Mouse (Mus musculus): ENCODE results near the gene Tcf7l1. TPM values are rescaled to one million over a fixed set of nuclear protein-coding genes. Genes with fewer than 3 reads are reported as not detected.

Tcf7l1 gene
- polyA plus RNA-seq, 1 experiment from 2014 or later, result 31.5 TPM

GRCm38 (mm10) chr6:72813456-72813855 lies 24.4 kb upstream of the Tcf7l1 start:
- Histone ChIP-seq H3K36me3 (ENCODE audit: insufficient read depth, low read length) (no peaks in the 10 kb centered on the region), H3K27ac (ENCODE audit: low read length) (no peak overlapping the region), H3K9me3 (ENCODE audit: low read length) (no peaks in the 10 kb centered on the region), H3K4me1 (ENCODE audit: insufficient read depth, low read length) (no peaks in the 10 kb centered on the region), H3K4me2 (replicated peaks; ENCODE audit: low read depth, low read length) (peak overlapping the region; percentile 25; the same call in 1 of the 2 replicates), H3K27me3 (ENCODE audit: insufficient read depth, low read length) (no peaks in the 10 kb centered on the region), H3K4me3 (ENCODE audit: low read length) (no peak overlapping the region), H3K9ac (replicated peaks; ENCODE audit: low read length) (no peak overlapping the region)
- 43% methylated on average over 9 of the region's 9 CpGs for WGBS
- ATAC-seq (ENCODE audit: low FRiP score, low TSS enrichment), result no peak

GRCm38 (mm10) chr6:72810248-72810647 lies 21.2 kb upstream of the Tcf7l1 start:
- Histone ChIP-seq H3K4me1 (ENCODE audit: insufficient read depth, low read length) (no peaks in the 10 kb centered on the region), H3K4me3 (ENCODE audit: low read length) (no peak overlapping the region), H3K9me3 (ENCODE audit: low read length) (no peaks in the 10 kb centered on the region), H3K36me3 (ENCODE audit: insufficient read depth, low read length) (no peaks in the 10 kb centered on the region), H3K9ac (replicated peaks; ENCODE audit: low read length) (no peak overlapping the region), H3K4me2 (replicated peaks; ENCODE audit: low read depth, low read length) (no peak overlapping the region), H3K27ac (ENCODE audit: low read length) (no peak overlapping the region), H3K27me3 (ENCODE audit: insufficient read depth, low read length) (no peaks in the 10 kb centered on the region)
- no peak for ATAC-seq (ENCODE audit: low FRiP score, low TSS enrichment)
- 68% methylated on average over 7 of the region's 7 CpGs for WGBS

- no peak overlapping the region for H3K9ac ChIP-seq (replicated peaks; ENCODE audit: low read length)
- no peaks in the 10 kb centered on the region for H3K36me3 ChIP-seq (ENCODE audit: insufficient read depth, low read length)
- H3K4me3 ChIP-seq (ENCODE audit: low read length), result no peak overlapping the region
- no peaks in the 10 kb centered on the region for H3K27me3 ChIP-seq (ENCODE audit: insufficient read depth, low read length)
- H3K9me3 ChIP-seq (ENCODE audit: low read length), result no peaks in the 10 kb centered on the region
- H3K27ac ChIP-seq (ENCODE audit: low read length), result no peak overlapping the region
- WGBS, result 65% methylated on average over 4 of the region's 4 CpGs
- no peaks in the 10 kb centered on the region for H3K4me1 ChIP-seq (ENCODE audit: insufficient read depth, low read length)
- H3K4me2 ChIP-seq (replicated peaks; ENCODE audit: low read depth, low read length), result no peak overlapping the region
- ATAC-seq (ENCODE audit: low FRiP score, low TSS enrichment), result no peak
These were observed 20.6 kb upstream of the Tcf7l1 start for GRCm38 (mm10) chr6:72809522-72810149.

GRCm38 (mm10) chr6:72808342-72808741 lies 19.3 kb upstream of the Tcf7l1 start:
- Histone ChIP-seq H3K27me3 (ENCODE audit: insufficient read depth, low read length) (no peaks in the 10 kb centered on the region), H3K9ac (replicated peaks; ENCODE audit: low read length) (no peak overlapping the region), H3K27ac (ENCODE audit: low read length) (no peak overlapping the region), H3K4me1 (ENCODE audit: insufficient read depth, low read length) (no peaks in the 10 kb centered on the region), H3K9me3 (ENCODE audit: low read length) (no peaks in the 10 kb centered on the region), H3K4me3 (ENCODE audit: low read length) (no peak overlapping the region), H3K36me3 (ENCODE audit: insufficient read depth, low read length) (no peaks in the 10 kb centered on the region), H3K4me2 (replicated peaks; ENCODE audit: low read depth, low read length) (no peak overlapping the region)
- WGBS, result 49% methylated on average over 3 of the region's 3 CpGs
- ATAC-seq (ENCODE audit: low FRiP score, low TSS enrichment), result no peak

- no peaks in the 10 kb centered on the region for H3K36me3 ChIP-seq (ENCODE audit: insufficient read depth, low read length)
- no peak for ATAC-seq (ENCODE audit: low FRiP score, low TSS enrichment)
- H3K4me3 ChIP-seq (ENCODE audit: low read length), result no peak overlapping the region
- no peak overlapping the region for H3K9ac ChIP-seq (replicated peaks; ENCODE audit: low read length)
- no peak overlapping the region for H3K4me2 ChIP-seq (replicated peaks; ENCODE audit: low read depth, low read length)
- WGBS, result 73% methylated on average over 6 of the region's 6 CpGs
- no peaks in the 10 kb centered on the region for H3K9me3 ChIP-seq (ENCODE audit: low read length)
- H3K4me1 ChIP-seq (ENCODE audit: insufficient read depth, low read length), result no peaks in the 10 kb centered on the region
- no peaks in the 10 kb centered on the region for H3K27me3 ChIP-seq (ENCODE audit: insufficient read depth, low read length)
- no peak overlapping the region for H3K27ac ChIP-seq (ENCODE audit: low read length)
These were observed 14.6 kb upstream of the Tcf7l1 start for GRCm38 (mm10) chr6:72803669-72804068.

GRCm38 (mm10) chr6:72802119-72802518 lies 13.1 kb upstream of the Tcf7l1 start:
- no peak overlapping the region for H3K27ac ChIP-seq (ENCODE audit: low read length)
- no peak overlapping the region for H3K9ac ChIP-seq (replicated peaks; ENCODE audit: low read length)
- WGBS, result 91% methylated on average over 6 of the region's 6 CpGs
- H3K36me3 ChIP-seq (ENCODE audit: insufficient read depth, low read length), result no peaks in the 10 kb centered on the region
- no peaks in the 10 kb centered on the region for H3K27me3 ChIP-seq (ENCODE audit: insufficient read depth, low read length)
- no peak overlapping the region for H3K4me2 ChIP-seq (replicated peaks; ENCODE audit: low read depth, low read length)
- no peak overlapping the region for H3K4me3 ChIP-seq (ENCODE audit: low read length)
- H3K4me1 ChIP-seq (ENCODE audit: insufficient read depth, low read length), result no peaks in the 10 kb centered on the region
- no peak for ATAC-seq (ENCODE audit: low FRiP score, low TSS enrichment)
- no peaks in the 10 kb centered on the region for H3K9me3 ChIP-seq (ENCODE audit: low read length)

GRCm38 (mm10) chr6:72800641-72801040 lies 11.6 kb upstream of the Tcf7l1 start:
- Histone ChIP-seq H3K36me3 (ENCODE audit: insufficient read depth, low read length) (no peaks in the 10 kb centered on the region), H3K9me3 (ENCODE audit: low read length) (no peaks in the 10 kb centered on the region), H3K4me3 (ENCODE audit: low read length) (no peak overlapping the region), H3K27ac (ENCODE audit: low read length) (no peak overlapping the region), H3K4me2 (replicated peaks; ENCODE audit: low read depth, low read length) (no peak overlapping the region), H3K27me3 (ENCODE audit: insufficient read depth, low read length) (no peaks in the 10 kb centered on the region), H3K9ac (replicated peaks; ENCODE audit: low read length) (no peak overlapping the region), H3K4me1 (ENCODE audit: insufficient read depth, low read length) (no peaks in the 10 kb centered on the region)
- 63% methylated on average over 2 of the region's 2 CpGs for whole genome bisulfite sequencing
- no peak for ATAC-seq (ENCODE audit: low FRiP score, low TSS enrichment)

GRCm38 (mm10) chr6:72797763-72798162 lies 8.7 kb upstream of the Tcf7l1 start:
- H3K9me3 ChIP-seq (ENCODE audit: low read length), result no peaks in the 10 kb centered on the region
- H3K27me3 ChIP-seq (ENCODE audit: insufficient read depth, low read length), result no peaks in the 10 kb centered on the region
- no peaks in the 10 kb centered on the region for H3K4me1 ChIP-seq (ENCODE audit: insufficient read depth, low read length)
- H3K4me3 ChIP-seq (ENCODE audit: low read length), result no peak overlapping the region
- no peak for ATAC-seq (ENCODE audit: low FRiP score, low TSS enrichment)
- H3K4me2 ChIP-seq (replicated peaks; ENCODE audit: low read depth, low read length), result no peak overlapping the region
- no peak overlapping the region for H3K9ac ChIP-seq (replicated peaks; ENCODE audit: low read length)
- no peaks in the 10 kb centered on the region for H3K36me3 ChIP-seq (ENCODE audit: insufficient read depth, low read length)
- no peak overlapping the region for H3K27ac ChIP-seq (ENCODE audit: low read length)

GRCm38 (mm10) chr6:72795444-72795843 lies 6.4 kb upstream of the Tcf7l1 start:
- Histone ChIP-seq H3K4me3 (ENCODE audit: low read length) (no peak overlapping the region), H3K9ac (replicated peaks; ENCODE audit: low read length) (no peak overlapping the region), H3K9me3 (ENCODE audit: low read length) (no peaks in the 10 kb centered on the region), H3K4me2 (replicated peaks; ENCODE audit: low read depth, low read length) (peak overlapping the region; percentile 13), H3K4me1 (ENCODE audit: insufficient read depth, low read length) (no peaks in the 10 kb centered on the region), H3K36me3 (ENCODE audit: insufficient read depth, low read length) (no peaks in the 10 kb centered on the region), H3K27me3 (ENCODE audit: insufficient read depth, low read length) (no peaks in the 10 kb centered on the region), H3K27ac (ENCODE audit: low read length) (no peak overlapping the region)
- WGBS, result 44% methylated on average over 16 of the region's 16 CpGs
- ATAC-seq (ENCODE audit: low FRiP score, low TSS enrichment), result no peak

GRCm38 (mm10) chr6:72794870-72795269 lies 5.8 kb upstream of the Tcf7l1 start:
- no peaks in the 10 kb centered on the region for H3K36me3 ChIP-seq (ENCODE audit: insufficient read depth, low read length)
- H3K4me2 ChIP-seq (replicated peaks; ENCODE audit: low read depth, low read length), result no peak overlapping the region
- no peaks in the 10 kb centered on the region for H3K4me1 ChIP-seq (ENCODE audit: insufficient read depth, low read length)
- no peak overlapping the region; the same call in 1 of the 2 replicates for H3K27ac ChIP-seq (ENCODE audit: low read length)
- no peak overlapping the region for H3K4me3 ChIP-seq (ENCODE audit: low read length)
- no peaks in the 10 kb centered on the region for H3K9me3 ChIP-seq (ENCODE audit: low read length)
- H3K27me3 ChIP-seq (ENCODE audit: insufficient read depth, low read length), result no peaks in the 10 kb centered on the region
- peak; percentile 69; the same call in 1 of the 2 replicates for ATAC-seq (ENCODE audit: low FRiP score, low TSS enrichment)
- 51% methylated on average over 7 of the region's 7 CpGs for WGBS
- H3K9ac ChIP-seq (replicated peaks; ENCODE audit: low read length), result no peak overlapping the region
